Mouse (Mus musculus) liver, embryonic 11.5 days (tissue): ENCODE data around the gene Wars2. TPM values are rescaled to one million over a fixed set of nuclear protein-coding genes. Genes with fewer than 3 reads are reported as not detected.

Experiments
- ATAC-seq: fragments of 200-750 bp; cut with Nextera tagmentation; replicated peaks from 2 replicates; pipeline ENCODE4 v1.8.0; 2017; ENCODE audit warnings: moderate number of reproducible peaks, mild to moderate bottlenecking, moderate TSS enrichment, moderate library complexity; ENCODE audit not compliant: low FRiP score
- DNase-seq: peaks from one replicate; pipeline ENCODE4 v3.0.0-alpha.2; 2017; ENCODE audit warnings: low spot score
- H3K27ac ChIP-seq: fragments of 300-500 bp; sonication (generic); 2 replicates; pipeline ENCODE4 v1.5.1; 2014; ENCODE audit warnings: mild to moderate bottlenecking, low read depth, low read length, control low read depth
- H3K27me3 ChIP-seq: fragments of 300-500 bp; sonication (generic); replicated peaks from 2 replicates; pipeline ENCODE4 v1.6.1; 2014; ENCODE audit warnings: low read length, mixed read lengths; ENCODE audit not compliant: control insufficient read depth, insufficient read depth
- H3K36me3 ChIP-seq: fragments of 300-500 bp; sonication (generic); 2 replicates; pipeline ENCODE4 v1.6.1; 2014; ENCODE audit warnings: mild to moderate bottlenecking, low read length, moderate library complexity, mixed read lengths; ENCODE audit not compliant: control insufficient read depth, insufficient read depth
- H3K4me1 ChIP-seq: fragments of 300-500 bp; sonication (generic); replicated peaks from 2 replicates; pipeline ENCODE4 v1.6.1; 2014; ENCODE audit warnings: low read length, mixed read lengths; ENCODE audit not compliant: control insufficient read depth, insufficient read depth
- H3K4me2 ChIP-seq: fragments of 300-500 bp; sonication (generic); 2 replicates; pipeline ENCODE4 v1.6.1; 2014; ENCODE audit warnings: mild to moderate bottlenecking, control low read depth, moderate library complexity
- H3K4me3 ChIP-seq: fragments of 300-500 bp; sonication (generic); 2 replicates; pipeline ENCODE4 v1.5.1; 2014; ENCODE audit warnings: low read depth, low read length, control low read depth
- H3K9ac ChIP-seq: fragments of 300-500 bp; sonication (generic); 2 replicates; pipeline ENCODE4 v1.6.1; 2014; ENCODE audit warnings: low read depth, low read length, control low read depth
- H3K9me3 ChIP-seq: fragments of 300-500 bp; sonication (generic); 2 replicates; pipeline ENCODE4 v1.6.1; 2016; ENCODE audit warnings: low read length, inconsistent platforms, mixed read lengths; ENCODE audit not compliant: control insufficient read depth
- WGBS: fragments of 180-500 bp; shearing (Covaris S2); extraction: QIAGEN DNeasy Blood & Tissue Kit; methylation state at CpG from one replicate; pipeline ENCODE4 v1.1.7; 2014; 5-methylcytosine and 5-hydroxymethylcytosine counted together
- polyA plus RNA-seq: library from polyadenylated mRNA; unstranded; fragments of >200 nt; fragmentation: Nextera tagmentation; extraction: Ambion mirVana; gene quantifications from 2 replicates; pipeline ENCODE4 v1.2.1, GENCODE M21; 2014

Gene Wars2
- polyA plus RNA-seq, 1 experiment from 2014 or later: 6.9 TPM

DNA sequence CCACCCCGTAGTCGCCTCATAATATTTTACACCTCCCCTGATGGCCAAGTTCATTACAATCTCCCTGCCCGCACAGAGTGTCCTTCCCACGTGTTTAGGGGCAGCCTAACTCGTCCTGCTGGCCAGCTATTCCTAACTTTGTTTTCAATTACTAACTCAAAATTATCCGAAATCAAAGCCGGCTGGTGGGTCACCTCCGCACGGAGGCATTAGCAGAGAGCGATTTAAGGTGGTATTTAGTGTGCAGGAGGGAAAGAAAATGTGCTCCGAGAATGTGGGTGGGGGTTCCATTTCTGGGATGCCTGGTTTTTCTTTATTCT is 108.6 kb downstream of the Wars2 start:
- H3K9me3 ChIP-seq: no peaks in the 10 kb centered on the region
- H3K9ac ChIP-seq: no peak overlapping the region
- WGBS: 4% methylated on average over 11 of the region's 11 CpGs
- no peak overlapping the region for H3K27ac ChIP-seq
- H3K36me3 ChIP-seq: no peaks in the 10 kb centered on the region
- DNase-seq (peak; percentile 31), ATAC-seq (no peak)
- peaks cover 3% of the 10 kb centered on the region for H3K4me1 ChIP-seq
- H3K4me3 ChIP-seq: no peak overlapping the region
- no peak overlapping the region for H3K4me2 ChIP-seq
- H3K27me3 ChIP-seq: peaks cover 94% of the 10 kb centered on the region

DNA sequence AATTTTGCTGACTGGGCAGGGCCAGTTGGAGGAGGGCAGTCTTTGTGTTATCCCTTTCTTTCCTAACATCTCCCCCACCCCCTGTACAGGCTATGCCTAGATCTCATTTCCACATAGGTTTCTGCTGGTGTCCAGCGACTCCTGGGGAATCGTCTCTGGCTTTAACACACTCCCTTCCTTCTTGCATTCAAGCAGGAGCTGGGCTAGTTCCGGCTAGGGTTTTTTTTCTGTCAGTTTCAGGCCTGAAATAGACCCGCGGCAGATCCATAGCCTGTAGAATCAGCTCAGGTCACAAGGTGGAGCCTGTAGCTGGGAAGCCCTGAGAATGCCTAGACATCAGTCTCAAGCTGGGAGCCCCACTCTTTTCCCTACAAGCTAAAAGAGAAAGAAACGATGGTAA is 109.0 kb downstream of the Wars2 start:
- no peak overlapping the region for H3K4me2 ChIP-seq
- no peak overlapping the region for H3K4me3 ChIP-seq
- no peaks in the 10 kb centered on the region for H3K36me3 ChIP-seq
- peaks cover 3% of the 10 kb centered on the region for H3K4me1 ChIP-seq
- ATAC-seq: no peak
- peak; percentile 36 for DNase-seq
- no peaks in the 10 kb centered on the region for H3K9me3 ChIP-seq
- H3K9ac ChIP-seq: no peak overlapping the region
- under 1% methylated on average over 6 of the region's 6 CpGs for WGBS
- H3K27me3 ChIP-seq: peaks cover 94% of the 10 kb centered on the region
- no peak overlapping the region for H3K27ac ChIP-seq

DNA sequence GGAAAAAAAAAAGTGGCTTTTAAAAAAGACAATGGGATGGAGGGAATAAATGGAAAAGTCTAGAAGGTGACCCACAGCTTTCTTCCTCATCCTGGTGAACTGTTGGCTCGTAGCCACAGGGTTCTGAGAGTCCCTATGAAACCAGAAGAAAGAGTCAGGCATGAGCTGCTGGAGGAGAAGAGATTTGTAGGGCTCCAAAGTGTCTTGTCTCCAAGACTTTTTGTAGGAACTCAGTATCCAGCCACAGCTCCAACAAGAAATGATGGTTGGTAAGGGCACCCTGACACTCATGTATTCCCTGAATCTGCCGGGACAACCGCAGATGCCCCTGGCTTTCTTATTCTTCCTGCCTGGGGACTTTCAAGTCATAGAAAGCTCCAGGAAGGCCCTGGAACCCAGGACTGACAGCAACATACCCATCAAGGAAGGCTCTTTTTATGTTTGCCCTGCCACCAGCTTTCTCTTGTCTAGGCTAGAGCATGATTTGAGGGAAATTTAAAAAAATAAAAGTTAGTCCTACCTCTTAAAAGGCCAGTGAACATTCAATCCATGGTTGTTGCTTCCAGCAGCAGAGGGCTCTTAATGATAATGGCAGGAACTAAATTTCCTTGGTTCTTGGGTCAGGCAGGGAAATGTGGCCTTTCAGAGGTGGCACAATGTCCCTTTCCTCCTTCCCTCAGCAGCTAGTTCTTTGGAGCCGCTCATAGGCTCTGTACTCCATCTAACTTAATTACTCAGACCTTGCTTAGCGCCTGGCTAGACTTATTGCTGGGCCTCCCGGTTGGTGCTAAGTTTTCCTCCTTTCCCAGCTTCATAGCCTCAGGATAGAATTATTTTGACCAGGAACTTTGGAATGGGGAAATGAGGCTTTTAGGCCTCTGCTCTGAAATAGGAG is 110.7 kb downstream of the Wars2 start:
- DNase-seq (peak; percentile 32), ATAC-seq (no peak)
- Histone ChIP-seq H3K9ac (no peak overlapping the region), H3K4me3 (no peak overlapping the region), H3K27me3 (peaks cover 96% of the 10 kb centered on the region), H3K9me3 (no peaks in the 10 kb centered on the region), H3K4me2 (no peak overlapping the region), H3K36me3 (no peaks in the 10 kb centered on the region), H3K4me1 (peaks cover 3% of the 10 kb centered on the region), H3K27ac (no peak overlapping the region)
- WGBS: 20% methylated on average over 6 of the region's 6 CpGs

DNA sequence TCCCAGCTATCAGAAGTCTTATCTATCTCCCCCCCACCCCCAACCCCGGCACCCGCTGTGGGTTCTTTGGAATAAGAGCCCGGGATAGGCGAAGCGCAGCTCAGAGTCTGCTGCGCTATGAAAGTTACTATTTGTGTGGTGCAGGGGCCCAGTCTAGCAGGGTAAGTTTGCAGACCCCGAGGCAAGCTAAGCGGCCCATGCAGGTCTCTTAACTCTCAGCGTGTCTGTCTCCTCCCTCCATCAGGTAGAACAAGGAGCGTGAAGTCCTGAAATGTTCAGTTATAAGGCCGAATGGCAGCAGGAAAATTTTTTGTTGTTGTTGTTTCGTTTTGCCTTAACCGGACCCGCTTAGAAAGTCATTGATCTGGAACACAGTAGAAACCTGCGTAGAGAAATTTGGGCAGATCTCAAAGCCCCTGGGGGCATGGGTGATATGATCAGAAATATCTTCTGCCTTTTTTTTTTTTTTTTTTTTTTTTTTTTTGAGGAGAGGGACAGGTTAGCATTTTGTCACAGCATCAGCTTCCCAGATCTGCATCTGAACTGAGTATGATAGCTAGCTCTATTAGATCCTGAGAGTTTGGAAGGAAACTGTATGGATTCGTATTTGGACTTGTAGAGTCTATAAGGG is 111.7 kb downstream of the Wars2 start:
- Histone ChIP-seq H3K4me3 (no peak overlapping the region), H3K9ac (no peak overlapping the region), H3K4me1 (peaks cover 3% of the 10 kb centered on the region), H3K27me3 (peaks cover 100% of the 10 kb centered on the region), H3K4me2 (no peak overlapping the region), H3K27ac (no peak overlapping the region), H3K36me3 (no peaks in the 10 kb centered on the region), H3K9me3 (no peaks in the 10 kb centered on the region)
- 5% methylated on average over 16 of the region's 16 CpGs for WGBS
- peak; percentile 32 for DNase-seq
- ATAC-seq: no peak

DNA sequence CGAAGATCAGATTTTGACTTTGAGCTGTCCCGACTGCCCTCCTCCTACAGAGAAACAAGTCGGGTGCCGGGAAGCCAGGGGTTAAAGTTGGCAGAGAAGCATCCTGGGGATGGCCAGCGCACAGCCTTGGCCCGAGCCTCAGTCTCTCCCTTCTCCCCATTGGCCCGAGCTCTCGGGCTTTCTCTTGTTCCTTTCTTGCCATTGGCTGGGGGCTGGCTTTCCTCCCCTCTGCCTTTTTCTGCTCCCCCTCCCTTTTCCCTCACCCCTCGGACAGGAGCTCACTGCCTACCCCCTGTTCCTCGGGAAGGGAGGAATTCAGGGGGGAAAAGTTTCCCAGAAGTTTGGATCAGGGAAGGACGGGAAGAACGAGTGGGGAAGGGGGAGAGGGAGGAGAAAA is 112.2 kb downstream of the Wars2 start:
- Histone ChIP-seq H3K4me2 (peak overlapping the region; percentile 67), H3K4me3 (peak overlapping the region; percentile 38), H3K9ac (no peak overlapping the region), H3K27me3 (peaks cover 100% of the 10 kb centered on the region), H3K9me3 (no peaks in the 10 kb centered on the region), H3K27ac (no peak overlapping the region), H3K36me3 (no peaks in the 10 kb centered on the region), H3K4me1 (peaks cover 3% of the 10 kb centered on the region)
- WGBS: under 1% methylated on average over 12 of the region's 12 CpGs
- ATAC-seq (0 out of 2 replicates have a peak, but pooled peaks have one; percentile 9), DNase-seq (no peak)

DNA sequence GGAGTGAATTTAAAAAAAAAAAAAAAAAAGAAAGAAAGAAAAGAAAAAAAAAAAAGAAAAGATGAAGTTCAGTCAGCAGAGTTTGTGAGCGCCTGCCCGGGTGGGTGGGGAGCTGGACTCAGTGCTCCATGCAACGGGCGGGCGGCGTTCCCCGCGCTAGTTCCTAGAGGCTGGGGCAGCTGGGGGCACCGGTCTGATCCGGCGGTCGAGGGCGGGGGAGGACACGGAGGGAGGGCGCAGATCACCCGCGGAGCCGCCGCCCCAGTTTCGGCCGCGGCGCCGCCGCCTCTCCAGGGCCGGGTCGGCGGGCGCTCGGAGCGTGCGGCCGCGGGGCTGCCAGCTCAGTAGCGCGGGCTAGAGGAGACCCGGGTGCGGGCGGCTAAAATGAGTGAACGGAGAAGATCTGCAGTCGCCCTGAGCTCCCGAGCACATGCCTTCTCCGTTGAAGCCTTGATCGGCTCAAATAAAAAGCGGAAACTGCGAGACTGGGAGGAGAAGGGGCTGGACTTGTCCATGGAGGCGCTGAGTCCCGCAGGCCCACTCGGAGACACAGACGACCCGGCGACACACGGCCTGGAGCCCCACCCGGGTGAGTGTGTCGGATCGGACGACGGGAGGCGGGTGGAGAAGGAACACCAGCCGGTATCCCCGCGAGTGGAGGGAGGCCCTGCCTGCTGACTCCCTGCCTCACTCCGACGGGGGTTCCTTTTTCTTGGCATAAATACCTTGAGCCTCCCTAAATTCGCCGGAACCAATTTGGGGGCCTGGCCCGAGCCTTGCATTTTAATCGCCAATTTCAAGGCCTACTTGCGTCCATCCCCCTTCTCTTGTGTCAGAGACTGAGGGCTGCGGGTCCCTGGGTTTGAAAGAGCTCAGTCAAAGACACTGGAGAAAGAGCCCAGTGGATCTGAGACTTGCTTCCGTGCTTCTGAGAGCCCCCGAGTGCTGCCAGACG is 112.9 kb downstream of the Wars2 start:
- Histone ChIP-seq H3K9ac (peak overlapping the region; percentile 25; the same call in 1 of the 2 replicates), H3K27me3 (peaks cover 100% of the 10 kb centered on the region), H3K4me3 (peak overlapping the region; percentile 38), H3K36me3 (no peaks in the 10 kb centered on the region), H3K27ac (no peak overlapping the region), H3K4me2 (peak overlapping the region; percentile 67), H3K4me1 (peaks cover 3% of the 10 kb centered on the region), H3K9me3 (no peaks in the 10 kb centered on the region)
- ATAC-seq (peak; percentile 32), DNase-seq (peak; percentile 64)
- under 1% methylated on average over 73 of the region's 73 CpGs for WGBS

DNA sequence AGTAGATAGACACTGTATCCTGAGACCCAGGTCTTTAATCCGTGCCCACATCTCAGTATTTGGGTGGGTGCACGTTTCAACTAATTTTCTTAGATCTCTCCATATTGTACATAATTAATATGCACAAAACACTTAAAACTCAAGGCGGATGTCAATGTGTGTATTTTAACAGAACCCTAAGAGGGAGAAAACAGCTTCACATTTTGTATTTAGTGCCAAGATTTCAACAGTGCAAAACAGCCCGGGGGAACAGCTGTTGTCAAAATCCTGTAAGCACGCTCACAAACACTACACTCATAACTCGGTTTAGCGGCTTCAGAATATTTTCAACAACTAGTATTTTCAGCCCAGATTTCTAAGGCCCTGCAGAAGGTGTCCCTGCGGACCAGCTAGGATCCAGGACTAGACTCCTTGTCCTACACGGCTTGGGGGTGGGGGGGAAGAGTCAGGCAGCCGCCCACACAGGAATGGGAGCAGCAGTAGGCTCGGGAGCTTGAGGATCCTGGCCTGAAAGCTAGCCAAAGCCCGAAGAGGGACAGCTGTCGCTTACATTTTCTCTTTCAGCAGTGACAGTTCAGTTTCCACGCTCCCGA is 113.8 kb downstream of the Wars2 start:
- no peaks in the 10 kb centered on the region for H3K36me3 ChIP-seq
- ATAC-seq (no peak), DNase-seq (peak; percentile 43)
- H3K27me3 ChIP-seq: peaks cover 99% of the 10 kb centered on the region
- H3K9me3 ChIP-seq: no peaks in the 10 kb centered on the region
- no peak overlapping the region; the same call in 1 of the 2 replicates for H3K4me3 ChIP-seq
- peaks cover 3% of the 10 kb centered on the region for H3K4me1 ChIP-seq
- no peak overlapping the region for H3K9ac ChIP-seq
- no peak overlapping the region for H3K4me2 ChIP-seq
- H3K27ac ChIP-seq: no peak overlapping the region
- WGBS: 3% methylated on average over 15 of the region's 15 CpGs
